Mouse (Mus musculus) forebrain, embryonic 11.5 days (tissue): Measurements from ENCODE around the gene Ttbk1. TPM values are rescaled to one million over a fixed set of nuclear protein-coding genes. Genes with fewer than 3 reads are reported as not detected.

Source experiments
- ATAC-seq: fragments of 200-750 bp; cut with Nextera tagmentation; replicated peaks from 2 replicates; pipeline ENCODE4 v1.8.0; 2017; ENCODE audit warnings: moderate TSS enrichment; ENCODE audit not compliant: low FRiP score
- DNase-seq: peaks from one replicate; pipeline ENCODE4 v3.0.0-alpha.2; 2017; ENCODE audit warnings: low spot score
- H3K27ac ChIP-seq: fragments of 300-500 bp; sonication (generic); 2 replicates; pipeline ENCODE4 v1.5.1; 2014; ENCODE audit warnings: low read depth, low read length
- H3K27me3 ChIP-seq: fragments of 300-500 bp; sonication (generic); 2 replicates; pipeline ENCODE4 v1.6.1; 2014; ENCODE audit warnings: mild to moderate bottlenecking, low read length, mixed read lengths; ENCODE audit not compliant: control insufficient read depth, insufficient read depth
- H3K36me3 ChIP-seq: fragments of 300-500 bp; sonication (generic); 2 replicates; pipeline ENCODE4 v1.6.1; 2014; ENCODE audit warnings: mild to moderate bottlenecking, low read length, moderate library complexity, mixed read lengths; ENCODE audit not compliant: control insufficient read depth, insufficient read depth
- H3K4me1 ChIP-seq: fragments of 300-500 bp; sonication (generic); replicated peaks from 2 replicates; pipeline ENCODE4 v1.6.1; 2014; ENCODE audit warnings: low read length, mixed read lengths; ENCODE audit not compliant: control insufficient read depth, insufficient read depth
- H3K4me2 ChIP-seq: fragments of 300-500 bp; sonication (generic); 2 replicates; pipeline ENCODE4 v1.6.1; 2014; ENCODE audit warnings: low read depth, mild to moderate bottlenecking, low read length, moderate library complexity, mixed read lengths; ENCODE audit not compliant: severe bottlenecking
- H3K4me3 ChIP-seq: fragments of 300-500 bp; sonication (generic); 2 replicates; pipeline ENCODE4 v1.5.1; 2014; ENCODE audit warnings: low read depth, low read length
- H3K9ac ChIP-seq: fragments of 300-500 bp; sonication (generic); 2 replicates; pipeline ENCODE4 v1.6.1; 2014; ENCODE audit warnings: low read length
- H3K9me3 ChIP-seq: fragments of 300-500 bp; sonication (generic); 2 replicates; pipeline ENCODE4 v1.6.1; 2016; ENCODE audit warnings: low read length, mixed read lengths; ENCODE audit not compliant: control insufficient read depth
- WGBS: fragments of 180-500 bp; shearing (Covaris S2); extraction: QIAGEN DNeasy Blood & Tissue Kit; methylation state at CpG from one replicate; pipeline ENCODE4 v1.1.7; 2014; 5-methylcytosine and 5-hydroxymethylcytosine counted together
- polyA plus RNA-seq: library from polyadenylated mRNA; unstranded; fragments of >200 nt; fragmentation: Nextera tagmentation; extraction: Ambion mirVana; gene quantifications from 2 replicates; pipeline ENCODE4 v1.2.1, GENCODE M21; 2014

Ttbk1 gene
- polyA plus RNA-seq, 1 experiment from 2014 or later: 3.5 TPM

- peak overlapping the region; percentile 23; the same call in 1 of the 2 replicates for H3K9ac ChIP-seq
- WGBS: 3% methylated on average over 32 of the region's 32 CpGs
These were observed 26.8 kb downstream of the Ttbk1 start for GRCm38 (mm10) chr17:46460673-46461072.

DNA sequence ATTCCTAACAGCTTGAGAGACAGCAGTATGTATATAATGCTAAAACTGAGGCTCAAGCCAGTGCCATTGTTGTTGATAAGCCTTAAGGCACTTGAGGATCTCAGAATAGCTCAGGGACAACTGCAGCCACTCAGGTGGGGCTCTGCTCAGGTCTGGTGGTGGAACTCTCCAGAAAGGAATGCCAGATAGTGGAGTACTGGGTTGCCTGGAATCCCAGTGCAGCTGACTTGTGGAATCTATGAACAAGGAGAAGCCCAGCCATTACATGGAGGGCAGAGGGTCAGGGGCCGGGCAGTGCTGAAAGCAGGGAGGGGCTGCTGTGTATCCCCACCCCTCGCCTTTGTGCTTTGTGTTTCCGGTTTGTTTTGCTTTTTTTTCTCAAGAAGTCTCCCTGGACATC is 29.0 kb downstream of the Ttbk1 start:
- no peak overlapping the region for H3K4me3 ChIP-seq
- ATAC-seq (no peak), DNase-seq (no peak)
- H3K4me2 ChIP-seq: no peak overlapping the region
- no peak overlapping the region for H3K27ac ChIP-seq
- 47% methylated on average over 3 of the region's 3 CpGs for WGBS
- peaks cover 29% of the 10 kb centered on the region for H3K4me1 ChIP-seq
- H3K9ac ChIP-seq: no peak overlapping the region
- peaks cover 33% of the 10 kb centered on the region for H3K27me3 ChIP-seq
- H3K36me3 ChIP-seq: no peaks in the 10 kb centered on the region
- H3K9me3 ChIP-seq: no peaks in the 10 kb centered on the region

More at GRCm38 (mm10) chr17:46460673-46461072, 26.8 kb downstream of the Ttbk1 start:
- Histone ChIP-seq H3K27ac (no peak overlapping the region), H3K27me3 (peaks cover 26% of the 10 kb centered on the region), H3K36me3 (no peaks in the 10 kb centered on the region), H3K4me1 (peaks cover 10% of the 10 kb centered on the region), H3K4me2 (peak overlapping the region; percentile 38), H3K9me3 (no peaks in the 10 kb centered on the region), H3K4me3 (peak overlapping the region; percentile 6; the same call in 1 of the 2 replicates)
- DNase-seq (no peak), ATAC-seq (no peak)

GRCm38 (mm10) chr17:46457791-46458190 is 29.7 kb downstream of the Ttbk1 start:
- Histone ChIP-seq H3K4me3 (no peak overlapping the region), H3K27ac (no peak overlapping the region), H3K9ac (no peak overlapping the region), H3K27me3 (peaks cover 37% of the 10 kb centered on the region), H3K36me3 (no peaks in the 10 kb centered on the region), H3K9me3 (no peaks in the 10 kb centered on the region), H3K4me1 (peaks cover 33% of the 10 kb centered on the region), H3K4me2 (no peak overlapping the region)
- no peak for DNase-seq
- no peak for ATAC-seq
- 19% methylated on average over 10 of the region's 10 CpGs for WGBS

DNA sequence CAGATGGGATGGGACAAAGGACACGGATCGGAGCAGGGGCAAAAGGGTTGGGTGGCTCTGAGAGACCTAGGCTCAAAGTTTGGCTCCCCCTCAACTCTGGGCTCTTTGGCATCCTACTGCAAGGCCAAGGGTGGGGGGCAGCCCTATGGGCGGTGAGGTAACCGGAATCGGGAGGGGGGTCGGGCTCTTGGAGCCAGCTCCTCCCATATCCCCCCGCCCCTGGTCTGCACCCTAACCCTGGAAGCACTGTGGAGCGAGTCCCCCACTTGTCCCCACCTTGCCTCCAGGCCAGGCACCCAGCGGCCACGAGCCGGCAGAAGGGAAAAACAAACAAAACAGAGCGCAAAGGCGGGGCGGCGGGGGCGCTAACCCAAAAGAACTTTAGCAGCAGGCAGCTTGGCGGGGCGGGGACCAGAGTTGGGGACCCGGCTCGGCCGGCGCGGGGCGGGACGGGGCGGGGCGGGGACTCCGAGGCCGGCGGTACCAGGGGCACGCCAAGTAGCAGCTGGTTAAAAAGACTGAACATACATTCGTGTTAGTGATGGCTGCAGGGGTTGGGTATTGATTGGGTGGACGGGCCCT is 32.3 kb downstream of the Ttbk1 start:
- peak overlapping the region; percentile 52 for H3K9ac ChIP-seq
- WGBS: under 1% methylated on average over 33 of the region's 33 CpGs
- H3K4me3 ChIP-seq: peak overlapping the region; percentile 33
- no peak overlapping the region for H3K27ac ChIP-seq
- peaks cover 29% of the 10 kb centered on the region for H3K4me1 ChIP-seq
- ATAC-seq (peak; percentile 61), DNase-seq (peak; percentile 82)
- H3K27me3 ChIP-seq: peaks cover 27% of the 10 kb centered on the region
- H3K4me2 ChIP-seq: peak overlapping the region; percentile 71
- no peaks in the 10 kb centered on the region for H3K9me3 ChIP-seq
- no peaks in the 10 kb centered on the region for H3K36me3 ChIP-seq

- Histone ChIP-seq H3K27me3 (peaks cover 25% of the 10 kb centered on the region), H3K4me3 (peak overlapping the region; percentile 33), H3K4me2 (peak overlapping the region; percentile 71), H3K36me3 (no peaks in the 10 kb centered on the region), H3K27ac (no peak overlapping the region), H3K9me3 (no peaks in the 10 kb centered on the region), H3K4me1 (peaks cover 29% of the 10 kb centered on the region), H3K9ac (peak overlapping the region; percentile 52)
- DNase-seq (no peak), ATAC-seq (no peak)
- 3% methylated on average over 9 of the region's 9 CpGs for WGBS
These were observed 32.9 kb downstream of the Ttbk1 start for GRCm38 (mm10) chr17:46454539-46454938.

DNA sequence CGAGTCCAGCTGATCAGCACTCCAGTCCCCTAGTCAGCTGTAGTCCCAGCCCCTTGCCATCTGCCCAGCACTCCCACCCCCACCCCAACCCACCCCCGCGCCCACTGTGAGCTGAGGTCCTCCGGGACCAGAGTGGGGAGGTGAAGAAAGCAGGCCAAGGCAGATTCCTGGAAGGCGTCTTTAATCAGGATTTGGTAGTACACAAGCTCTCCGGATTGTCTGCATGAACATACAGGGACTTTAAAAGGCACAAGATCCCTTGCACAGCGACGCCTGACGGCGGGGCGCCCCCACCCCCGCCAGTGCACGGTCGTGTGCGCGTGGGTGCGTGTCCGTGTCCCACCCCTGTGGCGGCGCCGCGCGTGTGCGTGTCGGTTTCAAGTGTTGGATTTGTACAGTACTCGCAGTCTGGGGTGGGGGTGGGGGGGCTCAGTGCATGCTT is 33.5 kb downstream of the Ttbk1 start:
- WGBS: 3% methylated on average over 26 of the region's 26 CpGs
- Histone ChIP-seq H3K27me3 (peaks cover 23% of the 10 kb centered on the region), H3K9me3 (no peaks in the 10 kb centered on the region), H3K9ac (peak overlapping the region; percentile 29; the same call in 1 of the 2 replicates), H3K4me1 (peaks cover 29% of the 10 kb centered on the region), H3K27ac (peak overlapping the region; percentile 12; the same call in 1 of the 2 replicates), H3K4me2 (peak overlapping the region; percentile 71), H3K36me3 (no peaks in the 10 kb centered on the region), H3K4me3 (peak overlapping the region; percentile 33)
- DNase-seq: no peak
- ATAC-seq: no peak

DNA sequence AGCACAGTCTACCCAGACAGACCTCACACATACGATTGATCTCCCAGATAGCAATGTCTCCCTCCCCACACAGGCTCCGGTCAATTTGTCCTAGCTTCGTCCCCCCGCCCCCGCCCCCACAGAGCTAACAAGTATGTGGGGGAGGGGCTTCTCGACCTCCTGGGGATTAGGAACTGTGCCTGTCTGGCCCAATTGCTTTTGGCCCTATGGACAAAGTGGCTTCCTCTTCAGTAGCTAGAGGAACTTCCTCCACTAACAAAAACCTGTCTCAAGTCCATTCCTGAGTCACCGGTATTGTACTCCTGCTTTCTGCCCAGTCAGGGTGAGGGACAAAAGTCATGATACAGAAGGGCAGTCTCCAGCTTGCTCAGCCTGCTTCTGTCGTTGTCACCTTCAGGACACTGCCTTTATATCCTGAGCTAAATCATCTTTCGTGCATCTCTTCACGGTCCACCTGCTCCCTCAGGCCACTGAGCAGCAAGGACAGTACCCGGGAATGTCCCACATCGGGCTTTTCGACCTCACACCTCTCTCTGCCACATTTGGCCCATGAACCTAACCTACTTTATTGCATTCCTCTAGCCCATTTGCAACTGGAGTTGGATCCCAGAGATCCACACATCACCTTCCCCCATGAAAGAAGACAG is 34.0 kb downstream of the Ttbk1 start:
- H3K4me3 ChIP-seq: no peak overlapping the region
- H3K27ac ChIP-seq: no peak overlapping the region
- ATAC-seq (no peak), DNase-seq (no peak)
- 6% methylated on average over 13 of the region's 13 CpGs for WGBS
- no peak overlapping the region for H3K9ac ChIP-seq
- peaks cover 29% of the 10 kb centered on the region for H3K4me1 ChIP-seq
- no peaks in the 10 kb centered on the region for H3K9me3 ChIP-seq
- peak overlapping the region; percentile 71; the same call in 1 of the 2 replicates for H3K4me2 ChIP-seq
- peaks cover 23% of the 10 kb centered on the region for H3K27me3 ChIP-seq
- H3K36me3 ChIP-seq: no peaks in the 10 kb centered on the region

DNA sequence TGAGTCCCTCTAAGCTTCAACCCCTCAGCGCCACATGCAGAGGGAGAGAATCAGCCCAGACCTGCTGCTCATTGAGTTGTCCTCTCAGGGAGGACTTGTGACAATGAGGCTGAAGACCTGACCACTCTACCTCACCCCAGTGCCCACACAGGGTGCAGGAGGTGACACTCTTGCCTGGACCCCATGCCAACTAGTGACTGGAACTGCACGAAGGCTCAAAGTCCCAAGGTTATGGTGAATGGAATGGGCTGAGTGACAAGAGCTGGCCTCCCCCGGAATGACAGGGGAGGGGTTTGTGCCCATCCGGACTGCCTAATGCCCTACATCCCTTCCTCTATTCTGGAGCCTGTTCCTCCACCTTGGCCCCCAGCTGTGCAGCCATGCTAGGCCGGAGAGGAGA is 34.8 kb downstream of the Ttbk1 start:
- Histone ChIP-seq H3K27me3 (peaks cover 23% of the 10 kb centered on the region), H3K4me1 (peaks cover 29% of the 10 kb centered on the region), H3K36me3 (no peaks in the 10 kb centered on the region), H3K27ac (no peak overlapping the region), H3K9me3 (no peaks in the 10 kb centered on the region), H3K4me3 (no peak overlapping the region), H3K9ac (no peak overlapping the region), H3K4me2 (no peak overlapping the region)
- ATAC-seq: no peak
- WGBS: 26% methylated on average over 5 of the region's 5 CpGs
- no peak for DNase-seq
